Mouse (Mus musculus): ENCODE data around the gene Cers3.

Cers3 gene

GRCm38 (mm10) chr7:66779944-66780942, 36.9 kb downstream of the Cers3 start:
- DNase-seq (ENCODE audit: low read depth): no peak

GRCm38 (mm10) chr7:66786476-66786875, 43.2 kb downstream of the Cers3 start:
- no peak for DNase-seq (ENCODE audit: low read depth)

DNA sequence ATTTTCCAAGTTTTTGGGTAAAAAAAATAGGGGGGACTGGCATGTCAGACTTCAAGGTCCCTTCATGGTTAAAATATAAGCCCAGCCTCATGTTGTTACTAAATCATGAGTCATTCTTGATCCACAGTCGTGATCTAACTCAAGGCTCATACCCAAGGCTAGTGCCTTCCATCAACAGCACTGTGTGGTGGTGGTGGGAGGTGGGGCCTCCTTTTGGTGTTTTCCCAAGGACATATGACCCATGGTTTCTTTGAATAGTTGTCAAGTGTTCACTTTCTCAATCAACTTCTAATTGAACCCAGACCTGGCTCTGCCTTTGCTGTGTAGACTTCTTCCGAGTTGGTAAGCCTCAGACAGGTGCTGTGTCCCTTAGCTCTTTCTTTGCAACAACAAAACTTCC, 44.5 kb downstream of the Cers3 start:
- no peak for DNase-seq (ENCODE audit: low read depth)

DNA sequence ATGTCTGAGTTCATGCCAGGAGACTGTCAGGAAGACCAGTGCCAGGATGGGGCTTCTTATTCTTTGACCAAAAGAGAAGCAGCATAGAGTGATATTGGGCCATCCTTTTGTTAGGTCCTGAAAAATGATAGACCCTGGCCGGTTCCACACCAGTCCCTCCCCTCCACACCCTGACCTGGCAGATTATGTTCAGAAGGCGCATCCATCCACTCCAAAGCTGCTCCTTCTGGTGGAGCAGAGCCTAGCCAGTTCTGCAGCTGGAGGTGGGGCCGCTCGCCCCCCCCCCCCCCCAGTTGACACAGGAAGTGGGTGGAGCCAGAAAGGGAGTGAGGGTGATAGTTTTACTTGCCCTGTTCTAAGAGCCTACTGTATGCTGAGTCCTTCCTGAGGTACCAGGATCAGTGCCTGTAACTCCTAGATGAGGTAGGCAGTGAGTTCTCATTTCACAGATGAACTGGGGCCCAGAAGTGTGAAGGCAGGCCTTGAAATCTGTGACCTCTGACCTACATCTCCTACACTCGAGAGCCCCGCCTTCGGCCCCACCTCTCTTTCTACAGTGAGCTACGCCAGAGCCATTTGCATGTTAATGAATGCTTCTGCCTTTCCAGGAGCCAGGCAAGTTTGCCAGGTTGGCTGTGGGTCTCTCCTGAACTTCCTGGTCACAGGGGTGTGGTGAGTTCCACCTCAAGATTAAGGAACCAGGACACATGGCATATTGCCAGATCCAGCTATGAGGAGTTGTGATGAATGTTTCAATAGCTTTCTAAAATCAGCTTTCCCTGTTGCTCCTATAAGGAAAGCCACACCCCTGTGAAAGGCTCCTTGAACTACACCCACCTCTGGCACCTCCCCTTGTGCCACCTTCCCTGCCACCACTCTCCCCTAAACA, 46.8 kb downstream of the Cers3 start:
- DNase-seq (ENCODE audit: low read depth): no peak

- DNase-seq (ENCODE audit: low read depth): no peak
These were observed 47.7 kb downstream of the Cers3 start for GRCm38 (mm10) chr7:66791022-66791421.

GRCm38 (mm10) chr7:66796909-66797308, 53.6 kb downstream of the Cers3 start:
- no peak for DNase-seq (ENCODE audit: low read depth)

DNA sequence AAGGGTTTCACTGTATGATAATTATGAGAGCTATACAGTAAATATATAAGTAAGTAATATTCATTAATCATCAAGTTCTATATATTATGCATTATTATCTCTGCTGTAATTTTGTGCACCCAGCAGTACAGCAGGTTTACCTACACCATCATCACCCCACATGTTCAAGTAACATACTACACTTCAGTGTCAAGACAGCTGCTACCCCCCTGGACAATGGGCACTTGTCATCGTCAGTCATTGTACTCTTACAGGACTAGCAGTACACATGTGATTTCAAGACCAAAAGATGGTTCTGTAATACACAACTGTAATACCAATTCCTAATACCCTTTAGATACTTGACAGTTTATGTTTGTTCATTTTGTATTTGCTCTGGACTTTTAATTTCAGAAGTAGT, 54.0 kb downstream of the Cers3 start:
- no peak for DNase-seq (ENCODE audit: low read depth)

DNA sequence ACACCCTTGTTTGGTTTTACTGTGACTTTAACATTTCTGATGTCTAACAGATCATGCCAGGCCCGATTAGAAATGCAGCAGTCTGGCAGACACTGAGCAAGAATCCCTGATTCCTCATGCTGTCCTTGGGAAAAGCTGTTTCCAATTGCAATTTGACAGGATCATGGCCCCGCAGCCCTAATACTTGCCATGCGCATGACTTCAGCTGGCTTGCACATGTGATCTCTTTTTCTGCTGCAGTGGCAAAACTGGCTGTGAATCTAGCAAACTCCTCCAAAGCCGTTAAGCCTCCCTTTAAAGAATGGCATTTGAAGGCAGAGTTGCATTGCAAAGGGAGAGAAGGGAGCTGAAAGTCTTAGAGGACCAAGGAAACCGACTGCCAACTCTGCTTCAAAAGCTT, 55.5 kb downstream of the Cers3 start:
- DNase-seq (ENCODE audit: low read depth): no peak

DNA sequence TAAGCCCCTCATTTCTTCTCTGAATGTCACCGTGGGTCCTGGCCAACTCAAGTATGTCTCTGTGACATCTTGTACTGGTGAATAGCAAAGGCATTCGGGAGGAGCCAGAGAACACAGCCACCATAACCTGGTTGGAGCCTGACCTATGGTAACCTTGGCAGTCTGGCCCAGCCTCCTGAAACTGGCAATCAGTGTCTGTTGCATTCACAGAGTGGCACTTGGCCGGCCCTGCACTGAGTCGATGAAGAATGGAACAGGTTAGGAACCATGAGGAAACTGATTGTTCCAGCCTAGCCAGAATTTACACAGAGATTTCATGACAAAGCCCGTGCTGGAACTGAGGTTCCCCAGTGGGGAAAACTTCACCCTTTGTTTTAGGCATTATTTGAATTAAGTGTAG, 57.5 kb downstream of the Cers3 start:
- no peak for DNase-seq (ENCODE audit: low read depth)

- DNase-seq (ENCODE audit: low read depth): no peak
These were observed 58.5 kb downstream of the Cers3 start for GRCm38 (mm10) chr7:66801785-66802184.

- no peak for DNase-seq (ENCODE audit: low read depth)
These were observed 60.5 kb downstream of the Cers3 start for GRCm38 (mm10) chr7:66803798-66804197.

GRCm38 (mm10) chr7:66806801-66807200, 63.5 kb downstream of the Cers3 start:
- no peak for DNase-seq (ENCODE audit: low read depth)

DNA sequence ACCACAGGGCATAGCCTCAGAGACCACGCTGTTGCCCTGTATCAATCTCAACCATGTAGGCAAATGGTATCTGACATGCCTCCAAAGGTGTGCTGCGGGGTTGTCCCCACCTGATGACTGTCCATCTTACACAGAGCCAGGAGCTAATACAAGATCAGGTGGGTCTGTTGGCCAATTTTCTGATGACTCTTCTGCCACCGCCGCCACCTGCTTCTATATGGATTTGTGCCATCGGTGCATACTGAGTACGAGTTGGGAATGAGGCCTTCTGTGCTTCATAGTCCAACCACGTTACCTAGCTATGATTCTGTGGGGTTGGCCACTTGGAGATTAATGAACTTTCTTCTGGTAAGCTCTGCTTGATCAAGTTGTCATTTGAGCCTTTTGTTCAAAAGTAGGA, 67.1 kb downstream of the Cers3 start:
- DNase-seq (ENCODE audit: low read depth): no peak

GRCm38 (mm10) chr7:66811294-66811693, 68.0 kb downstream of the Cers3 start:
- DNase-seq (ENCODE audit: low read depth): no peak

DNA sequence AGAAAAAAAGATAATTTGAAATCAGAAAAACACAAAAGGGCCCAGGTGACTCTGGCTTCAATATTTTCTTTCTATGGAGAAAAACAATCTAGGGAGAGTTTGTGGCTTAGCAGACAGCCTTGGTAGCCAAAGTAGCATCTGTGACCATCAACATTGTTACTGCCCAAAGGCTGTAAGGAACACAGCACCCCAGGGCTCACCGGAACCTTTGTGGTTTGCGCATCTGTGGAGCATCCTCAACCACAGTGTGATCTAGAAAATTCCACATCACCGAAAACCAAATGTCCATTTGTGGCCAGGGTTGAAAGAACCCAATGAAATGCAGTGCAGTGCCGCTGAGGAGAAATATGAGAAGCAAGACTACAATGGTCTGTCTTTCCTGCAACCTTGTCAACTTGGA, 69.0 kb downstream of the Cers3 start:
- no peak for DNase-seq (ENCODE audit: low read depth)

- DNase-seq (ENCODE audit: low read depth): peak; percentile 89
These were observed 69.4 kb downstream of the Cers3 start for GRCm38 (mm10) chr7:66812737-66813136.

- DNase-seq (ENCODE audit: low read depth): no peak
These were observed 69.9 kb downstream of the Cers3 start for GRCm38 (mm10) chr7:66813172-66813571.

DNA sequence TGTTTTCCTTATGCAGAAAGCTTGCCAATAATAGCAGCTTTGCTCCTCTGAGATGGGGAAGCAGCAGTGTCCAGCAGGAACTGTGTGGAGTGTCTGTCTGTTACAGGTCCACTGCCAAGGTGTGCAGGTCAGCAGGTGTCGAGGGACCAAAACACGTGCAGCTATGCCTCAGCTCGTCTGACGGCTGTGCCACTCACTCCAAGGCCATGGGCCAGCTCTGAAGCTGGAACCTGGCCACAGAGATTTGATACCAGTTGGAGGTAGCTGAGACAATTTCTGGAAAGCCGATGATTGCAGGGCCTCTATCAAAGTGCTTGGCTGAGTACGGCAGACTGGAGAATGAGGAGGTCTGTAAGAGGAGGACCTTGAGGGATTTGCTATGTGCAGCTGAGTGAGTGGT, 72.2 kb downstream of the Cers3 start:
- DNase-seq (ENCODE audit: low read depth): no peak

- no peak for DNase-seq (ENCODE audit: low read depth)
These were observed 76.7 kb downstream of the Cers3 start for GRCm38 (mm10) chr7:66820034-66820433.

GRCm38 (mm10) chr7:66830803-66831202, 87.5 kb downstream of the Cers3 start:
- no peak for DNase-seq (ENCODE audit: low read depth)

- no peak for DNase-seq (ENCODE audit: low read depth)
These were observed 88.0 kb downstream of the Cers3 start for GRCm38 (mm10) chr7:66831295-66831694.

DNA sequence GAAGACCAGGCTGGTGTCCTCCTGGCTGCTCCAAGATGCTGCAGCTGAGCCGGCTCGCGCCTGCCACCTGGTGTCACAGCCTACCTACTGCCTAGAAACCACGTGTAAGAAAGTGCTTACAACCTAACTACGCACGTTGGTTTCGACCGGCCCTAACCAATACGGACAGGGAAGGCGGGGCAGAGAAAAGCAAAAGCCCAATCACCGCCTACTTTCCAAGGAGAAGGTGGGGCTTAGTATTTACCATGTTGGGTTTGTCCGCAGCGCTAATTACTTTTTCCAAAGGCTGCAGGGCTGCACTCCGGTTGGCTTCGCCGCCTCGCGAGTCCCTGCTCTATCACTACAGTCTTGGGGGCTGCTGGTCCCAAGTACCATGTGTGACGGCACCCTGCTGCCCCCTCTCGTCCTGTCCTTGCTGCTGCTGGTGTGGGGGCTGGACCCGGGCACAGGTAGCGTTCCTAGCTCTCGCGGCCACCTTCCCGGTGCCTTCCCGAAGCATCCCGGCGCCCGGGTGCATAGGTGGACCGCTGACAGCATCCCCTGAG, 96.2 kb downstream of the Cers3 start, which contains the start of gene Adamts17:
Gene Adamts17 (plus strand): TSS at position 273 of the 545 bp plus-strand sequence.
- peak; percentile 92 for DNase-seq (ENCODE audit: low read depth)

Measured in fibroblast of lung, adult 2 months (primary cell).